Mouse (Mus musculus) layer of hippocampus, postnatal 10 days (tissue): Measurements from ENCODE around the gene Olfr214. TPM values are rescaled to one million over a fixed set of nuclear protein-coding genes. Genes with fewer than 3 reads are reported as not detected.
"Not testable (repeated sequence)": the region's sequence is repeated elsewhere in the genome, so short reads cannot be mapped to it uniquely, and the experiment has no call there.

Source experiments
- DNase-seq, 2 experiments: peaks; one replicate each; pipeline ENCODE4 v3.0.0; 2021; ENCODE audit warnings: low spot score in 2 of 2
- long read RNA-seq: library from polyadenylated mRNA; stranded (forward); transcript quantifications from one replicate; pipeline ENCODE4 v2.0.0, GENCODE M21; 2023
- total RNA-seq, 2 experiments: library from RNA; stranded (reverse); gene quantifications; 2 replicates each; pipeline ENCODE4 v1.2.3; 2021

Gene Olfr214
- not detected for total RNA-seq
- long read RNA-seq: 0 reads

GRCm38 (mm10) chr6:116553935-116554334, at the start of gene Olfr214:
Olfr214 (plus strand) TSS chr6:116554235.
- no peak for DNase-seq

DNA sequence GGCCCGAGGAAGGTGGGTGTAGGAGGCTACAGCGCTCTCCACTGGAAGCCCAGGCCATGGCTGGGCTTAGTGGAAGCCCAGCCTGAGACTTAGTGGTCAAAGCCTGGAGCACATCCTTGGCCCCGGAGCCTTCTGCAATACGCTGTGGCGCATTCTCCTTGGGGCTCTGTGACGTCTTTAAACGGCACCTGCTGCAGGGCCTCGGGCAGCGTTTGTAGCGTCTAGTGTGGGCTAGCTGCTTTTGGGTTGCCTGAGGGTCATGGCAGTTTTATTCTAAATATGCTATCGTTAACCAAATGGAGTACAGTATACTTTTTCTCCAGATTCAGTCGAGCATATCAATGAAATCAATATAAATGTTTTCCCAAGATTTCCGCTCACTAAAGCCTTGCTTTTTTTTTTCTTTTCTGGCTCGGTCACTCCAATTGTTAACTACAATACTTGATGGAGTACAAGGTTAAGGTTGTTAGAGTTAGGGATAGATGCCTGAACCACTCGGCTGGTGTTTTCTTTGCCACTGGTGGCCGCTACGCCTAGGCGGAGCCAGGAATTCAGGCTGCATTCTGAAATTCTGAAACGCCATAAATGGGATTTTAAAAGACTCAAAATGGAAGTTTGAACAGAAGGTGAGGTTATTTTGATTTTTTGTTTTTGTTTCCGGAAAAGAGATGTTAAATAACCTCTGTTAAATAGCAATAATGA, 47.6 kb upstream of the Olfr214 start, which contains the start of gene Olfr212:
TSS of gene Olfr212 (plus strand) at position 215 of the 702 bp plus-strand sequence.
- DNase-seq: not testable (repeated sequence)

DNA sequence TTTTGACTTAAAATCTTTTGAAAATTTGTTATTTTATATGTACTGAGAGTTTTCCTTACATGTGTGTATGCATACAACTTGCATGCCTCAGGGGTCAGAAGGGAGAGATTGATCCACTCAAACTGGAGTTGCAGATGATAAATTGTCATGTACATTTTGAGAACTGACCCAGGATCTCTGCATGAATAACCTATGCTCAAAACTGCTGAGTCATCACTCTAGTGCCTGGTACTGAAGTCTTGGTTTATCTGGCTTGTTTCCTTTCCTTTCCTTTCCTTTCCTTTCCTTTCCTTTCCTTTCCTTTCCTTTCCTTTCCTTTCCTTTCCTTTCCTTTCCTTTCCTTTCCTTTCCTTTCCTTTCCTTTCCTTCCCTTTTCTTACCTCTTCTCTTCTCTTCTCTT, 39.2 kb upstream of the Olfr214 start:
- DNase-seq: no peak

GRCm38 (mm10) chr6:116538156-116538555, 15.9 kb upstream of the Olfr214 start, which contains the start of gene Olfr213:
Olfr213 (plus strand) TSS chr6:116538456.
- no peak for DNase-seq

- no peak for DNase-seq
Measured at GRCm38 (mm10) chr6:116542500-116542899, 11.5 kb upstream of the Olfr214 start.

DNA sequence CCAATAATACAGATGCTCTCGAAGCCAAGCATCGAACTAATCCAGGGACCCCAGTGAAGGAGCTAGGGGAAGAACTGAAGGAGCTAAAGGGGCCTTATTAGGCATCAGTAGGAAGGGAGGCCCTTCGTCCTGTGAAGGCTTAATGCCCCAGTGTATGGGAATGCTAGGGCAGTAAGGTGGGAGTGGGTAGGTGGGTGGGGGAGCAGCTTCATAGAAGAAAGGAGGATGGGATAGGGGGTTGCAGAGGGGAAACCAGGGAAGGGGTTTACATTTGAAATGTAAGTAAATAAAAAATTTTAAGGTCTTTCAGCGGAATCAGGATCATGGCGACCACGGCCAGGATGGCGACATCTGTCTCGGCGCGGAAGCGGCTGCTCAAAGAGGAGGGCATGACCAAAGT, 3.2 kb upstream of the Olfr214 start, which contains the start of gene Gm5580:
TSS of gene Gm5580 (plus strand) at position 301 of the 400 bp plus-strand sequence.
- DNase-seq: not testable (repeated sequence)

DNA sequence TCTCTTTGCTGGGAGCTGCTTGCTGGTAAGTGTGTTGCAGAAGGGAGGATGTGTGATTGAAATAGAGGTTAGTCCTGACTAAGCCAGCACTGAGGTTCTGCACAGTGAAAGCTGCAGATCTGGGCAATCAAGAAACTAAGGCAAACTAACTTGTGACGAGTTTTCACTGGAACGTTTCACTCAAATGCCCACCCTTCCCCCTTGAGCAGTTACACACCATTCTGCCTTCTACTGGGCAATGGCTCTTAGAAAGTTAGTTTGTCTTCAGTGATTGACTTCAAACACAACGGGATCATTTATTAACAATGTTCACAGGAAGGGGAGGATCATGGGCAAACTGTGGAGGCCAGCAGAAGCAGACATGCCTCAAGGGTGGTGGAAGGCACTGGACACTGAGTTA, 917 bp downstream of the Olfr214 start:
- DNase-seq: no peak

GRCm38 (mm10) chr6:116569834-116570233, 15.8 kb downstream of the Olfr214 start:
- peak; percentile 29 to 44 for DNase-seq

DNA sequence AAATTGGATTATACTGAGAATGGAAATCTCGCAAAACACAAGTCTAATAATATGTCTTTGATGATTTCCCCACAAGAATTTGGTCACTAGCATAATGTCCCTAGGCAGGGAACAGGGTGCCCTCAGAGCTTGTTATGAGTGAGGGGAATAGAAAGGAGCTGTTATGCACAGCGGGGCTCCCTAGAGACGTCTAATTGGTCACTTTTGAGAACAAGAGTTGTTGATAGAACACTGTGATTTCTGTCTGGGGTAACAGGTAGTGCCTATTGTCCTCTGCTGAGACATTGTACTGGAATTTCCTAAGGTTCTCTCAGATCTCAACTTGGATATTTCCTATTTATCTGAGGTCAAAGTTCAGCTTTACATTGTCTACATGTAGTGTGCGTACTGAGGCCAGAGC, 30.1 kb downstream of the Olfr214 start, which contains the start of gene Olfr215:
TSS of gene Olfr215 (minus strand) at position 101 of the 400 bp plus-strand sequence.
- no peak for DNase-seq

- DNase-seq: not testable (repeated sequence)
Measured at GRCm38 (mm10) chr6:116600969-116601368, 46.9 kb downstream of the Olfr214 start.

- no peak for DNase-seq
Measured at GRCm38 (mm10) chr6:116607230-116607629, 53.2 kb downstream of the Olfr214 start.

Other genes starting within 250 kb of the Olfr214 start
- 10 to 100 TPM; 63.2 to 66.3 TPM for gene March8, start 216.2 kb upstream of the Olfr214 start, total RNA-seq
- 1 to 10 TPM; 1.2 to 3.0 TPM for gene Alox5, start 93.1 kb upstream of the Olfr214 start, total RNA-seq
- gene Olfr211, start 65.1 kb upstream of the Olfr214 start, total RNA-seq: not detected
- gene Olfr212, start 47.7 kb upstream of the Olfr214 start, total RNA-seq: under 1 TPM in 1 of 2 experiments, not detected in 1; 0.16 TPM
- gene Olfr213, start 15.8 kb upstream of the Olfr214 start, total RNA-seq: not detected
- gene Gm5580, start 3.1 kb upstream of the Olfr214 start, total RNA-seq: 1 to 10 TPM; 2.9 to 3.1 TPM
- not detected for gene Olfr215, start 30.0 kb downstream of the Olfr214 start, total RNA-seq
- 10 to 100 TPM; 28.9 to 30.0 TPM for gene Zfp422, start 74.8 kb downstream of the Olfr214 start, total RNA-seq
- gene Depp1, start 96.4 kb downstream of the Olfr214 start, total RNA-seq: 1 to 10 TPM; 1.7 to 3.9 TPM
- 1 to 10 TPM; 4.3 to 4.8 TPM for gene Rassf4, start 119.7 kb downstream of the Olfr214 start, total RNA-seq
- gene Tmem72, start 162.7 kb downstream of the Olfr214 start, total RNA-seq: 1 to 10 TPM in 1 of 2 experiments, under 1 TPM in 1; 0.18 to 4.4 TPM